Mouse (Mus musculus) liver, embryonic 14 days (tissue): ENCODE measurements around the gene Gas8. TPM values are rescaled to one million over a fixed set of nuclear protein-coding genes. Genes with fewer than 3 reads are reported as not detected.

Experiments used
- polyA plus RNA-seq: library from polyadenylated mRNA; depleted of rRNA; stranded (reverse); fragments of >200 nt; gene quantifications from 2 replicates; pipeline ENCODE4 v1.2.3, GENCODE M21; 2012; rRNA removed

Gene Gas8
- 4.0 and 4.2 TPM in 2 replicates for polyA plus RNA-seq

GRCm38 (mm10) chr8:123518667-123519066, at the start of gene Gas8:
Gas8 (plus strand) TSS chr8:123518834.

GRCm38 (mm10) chr8:123477737-123478258, 40.8 kb upstream of the Gas8 start, which contains the start of gene Afg3l1:
Afg3l1 (plus strand) TSS chr8:123477903.

GRCm38 (mm10) chr8:123514781-123515539, 3.7 kb upstream of the Gas8 start, which contains the start of gene Dbndd1:
Dbndd1 (minus strand) TSS chr8:123515463.

Other genes with a start within 250 kb of the Gas8 start
- 21.3 and 26.0 TPM in 2 replicates for gene Fanca, start 200.3 kb upstream of the Gas8 start, polyA plus RNA-seq
- gene Spire2, start 186.1 kb upstream of the Gas8 start, polyA plus RNA-seq, result 3.0 and 3.1 TPM in 2 replicates
- gene Tcf25, start 145.1 kb upstream of the Gas8 start, polyA plus RNA-seq, result 42.0 and 48.3 TPM in 2 replicates
- gene Mc1r, start 111.7 kb upstream of the Gas8 start, polyA plus RNA-seq, result 0.01 and 0.02 TPM in 2 replicates
- 0.62 and 0.92 TPM in 2 replicates for gene Tubb3, start 107.4 kb upstream of the Gas8 start, polyA plus RNA-seq
- 7.6 and 8.4 TPM in 2 replicates for gene Def8, start 95.3 kb upstream of the Gas8 start, polyA plus RNA-seq
- 12.7 and 13.9 TPM in 2 replicates for gene Afg3l1, start 40.9 kb upstream of the Gas8 start, polyA plus RNA-seq
- gene Dbndd1, start 3.4 kb upstream of the Gas8 start, polyA plus RNA-seq, result 0.06 and 0.15 TPM in 2 replicates
- gene Rhou, start 135.1 kb downstream of the Gas8 start, polyA plus RNA-seq, result 2.5 and 2.6 TPM in 2 replicates